Mouse (Mus musculus) ES-Bruce4 (cell line): Measurements from ENCODE around the gene Cfap57. TPM values are rescaled to one million over a fixed set of nuclear protein-coding genes. Genes with fewer than 3 reads are reported as not detected.

Experiments used
- H3K27ac ChIP-seq: 2 replicates; pipeline ENCODE4 v1.5.1; 2012; ENCODE audit warnings: low read length, inconsistent platforms; ENCODE audit not compliant: insufficient read depth
- H3K27me3 ChIP-seq: 2 replicates; pipeline ENCODE4 v1.6.1; 2012; ENCODE audit warnings: mild to moderate bottlenecking, low read length, inconsistent platforms; ENCODE audit not compliant: control insufficient read depth, poor library complexity, insufficient read depth, severe bottlenecking
- H3K36me3 ChIP-seq: 2 replicates; pipeline ENCODE4 v1.6.1; 2012; ENCODE audit warnings: inconsistent platforms, mild to moderate bottlenecking, low read length, moderate library complexity; ENCODE audit not compliant: control insufficient read depth, poor library complexity, insufficient read depth, severe bottlenecking
- H3K4me1 ChIP-seq: one replicate; pipeline ENCODE4 v1.8.1; 2011; ENCODE audit warnings: low read length; ENCODE audit not compliant: control insufficient read depth, insufficient read depth
- H3K4me3 ChIP-seq: 2 replicates; pipeline ENCODE4 v1.5.1; 2011; ENCODE audit warnings: low read depth, mild to moderate bottlenecking, low read length
- H3K9ac ChIP-seq: 2 replicates; pipeline ENCODE4 v1.6.1; 2012; ENCODE audit warnings: low read depth, mild to moderate bottlenecking, inconsistent platforms; ENCODE audit not compliant: poor library complexity, severe bottlenecking
- H3K9me3 ChIP-seq: replicated peaks from 2 replicates; pipeline ENCODE4 v1.6.1; 2012; ENCODE audit warnings: mild to moderate bottlenecking, low read length, inconsistent platforms; ENCODE audit not compliant: control insufficient read depth, poor library complexity, insufficient read depth, severe bottlenecking
- CTCF ChIP-seq: IDR thresholded peaks from one replicate; pipeline ENCODE4 v1.8.1; 2011; ENCODE audit warnings: low read depth, low read length
- EP300 ChIP-seq: IDR thresholded peaks from 2 replicates; pipeline ENCODE4 v1.6.1; 2011; ENCODE audit warnings: low read depth, low read length; ENCODE audit not compliant: insufficient read depth
- POLR2A ChIP-seq: IDR thresholded peaks from one replicate; pipeline ENCODE4 v1.8.1; 2011; ENCODE audit warnings: low read length; ENCODE audit not compliant: insufficient read depth
- polyA plus RNA-seq: library from polyadenylated mRNA; stranded (reverse); fragments of >200 nt; gene quantifications from 2 replicates; pipeline ENCODE4 v1.2.4, GENCODE M21; 2011; ENCODE audit warnings: low read depth; ENCODE audit not compliant: missing spikeins, insufficient read depth, insufficient read length

Cfap57 gene
- not detected in 2 replicates for polyA plus RNA-seq

DNA sequence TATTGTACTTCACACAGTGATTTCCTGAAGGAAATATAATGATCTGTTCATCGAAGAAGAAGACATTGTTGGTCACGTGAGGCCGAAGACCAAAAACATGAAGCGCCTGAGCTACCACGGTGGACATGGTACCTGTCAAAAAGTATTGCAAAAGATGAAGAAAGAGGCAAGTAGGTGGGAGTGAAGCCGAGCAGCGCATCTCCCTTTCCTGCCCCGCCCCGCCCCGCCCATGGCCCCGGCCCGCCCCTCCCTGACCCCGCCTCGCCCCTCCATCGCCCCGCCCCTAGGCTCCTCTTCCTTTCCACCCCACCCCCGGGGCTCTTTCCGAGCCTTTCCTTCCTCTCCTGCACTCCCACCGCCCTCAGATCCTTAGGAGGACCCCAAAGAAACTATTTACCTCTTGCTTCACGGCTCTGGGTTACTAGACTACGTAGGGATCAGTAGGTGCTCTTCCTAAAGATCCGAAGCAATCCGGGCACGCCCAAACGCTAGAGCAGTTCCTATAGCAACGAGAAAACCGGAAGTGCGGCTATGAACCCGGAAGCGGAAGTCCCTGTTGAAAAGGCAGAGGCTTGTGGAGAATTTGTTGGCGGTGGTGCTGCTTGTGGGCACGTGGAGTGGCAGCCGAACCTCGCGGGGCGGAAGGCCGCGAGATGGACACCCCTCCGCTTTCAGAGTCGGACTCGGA is at the start of gene Cfap57, which contains the start of gene Ebna1bp2:
TSS of gene Cfap57 (minus strand) at position 499 of the 688 bp plus-strand sequence.
TSS of gene Ebna1bp2 (plus strand) at position 521 of the 688 bp plus-strand sequence.
- TF ChIP-seq POLR2A (no peak), CTCF (no peak), EP300 (no peak)
- Histone ChIP-seq H3K27me3 (no peaks in the 10 kb centered on the region), H3K9ac (peak within 1 kb of the TSS; percentile 73), H3K36me3 (peaks cover 23% of the 10 kb centered on the region), H3K9me3 (no peaks in the 10 kb centered on the region), H3K4me1 (no peaks in the 10 kb centered on the region), H3K27ac (no peak within 1 kb of the TSS), H3K4me3 (peak within 1 kb of the TSS; percentile 93)

DNA sequence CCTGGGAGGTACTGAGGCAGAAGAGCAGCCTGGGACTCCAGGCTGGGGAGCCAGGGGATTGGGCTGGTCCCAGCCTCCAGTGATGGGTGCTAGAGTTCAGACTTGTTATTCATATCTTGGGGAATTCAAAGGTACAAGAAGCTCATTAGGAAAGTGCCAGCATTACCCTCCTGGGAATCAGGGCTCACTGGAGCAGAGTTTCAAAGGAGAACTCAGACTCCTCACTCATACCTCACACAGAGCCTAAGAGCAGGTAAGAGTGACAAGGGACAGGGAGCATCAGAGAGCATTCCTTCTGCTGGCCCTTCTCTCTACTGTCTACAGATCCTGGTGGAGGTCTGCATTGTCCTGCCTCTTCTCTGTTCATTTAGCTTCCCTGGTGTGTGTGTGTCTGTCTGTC is 38.1 kb upstream of the Cfap57 start, which contains the start of gene Olfr62:
TSS of gene Olfr62 (plus strand) at position 301 of the 400 bp plus-strand sequence.
- Histone ChIP-seq H3K27me3 (no peaks in the 10 kb centered on the region), H3K9me3 (no peaks in the 10 kb centered on the region), H3K27ac (no peak within 1 kb of the TSS), H3K36me3 (no peaks in the 10 kb centered on the region), H3K4me3 (no peak within 1 kb of the TSS), H3K9ac (no peak within 1 kb of the TSS), H3K4me1 (no peaks in the 10 kb centered on the region)
- no peak for TF ChIP-seq EP300
- no peak for TF ChIP-seq CTCF
- TF ChIP-seq POLR2A, result no peak

DNA sequence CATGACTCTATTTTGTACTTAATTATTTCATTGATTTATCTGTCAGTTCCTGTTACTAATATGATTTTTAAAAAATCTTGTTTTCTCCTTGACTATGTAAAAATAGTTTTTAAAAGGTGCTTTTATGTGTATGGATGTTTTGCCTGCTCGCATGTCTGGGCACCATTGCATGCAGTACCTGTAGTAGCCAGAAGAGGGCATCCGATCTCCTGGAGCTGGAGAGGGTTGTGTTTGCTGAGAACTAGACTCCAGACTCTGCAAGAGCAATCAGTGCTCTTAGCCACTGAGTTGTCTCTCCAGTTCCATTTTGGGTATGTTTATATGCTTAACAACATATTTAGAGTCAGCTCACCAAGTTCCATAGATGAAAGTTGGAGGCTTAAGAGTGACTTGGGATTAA is 24.7 kb upstream of the Cfap57 start:
- no peak overlapping the region for H3K4me3 ChIP-seq
- H3K4me1 ChIP-seq, result no peaks in the 10 kb centered on the region
- no peaks in the 10 kb centered on the region for H3K36me3 ChIP-seq
- H3K9me3 ChIP-seq, result no peaks in the 10 kb centered on the region
- no peak overlapping the region for H3K27ac ChIP-seq
- H3K27me3 ChIP-seq, result no peaks in the 10 kb centered on the region
- TF ChIP-seq POLR2A (no peak), CTCF (peak; percentile 87)
- no peak overlapping the region for H3K9ac ChIP-seq

DNA sequence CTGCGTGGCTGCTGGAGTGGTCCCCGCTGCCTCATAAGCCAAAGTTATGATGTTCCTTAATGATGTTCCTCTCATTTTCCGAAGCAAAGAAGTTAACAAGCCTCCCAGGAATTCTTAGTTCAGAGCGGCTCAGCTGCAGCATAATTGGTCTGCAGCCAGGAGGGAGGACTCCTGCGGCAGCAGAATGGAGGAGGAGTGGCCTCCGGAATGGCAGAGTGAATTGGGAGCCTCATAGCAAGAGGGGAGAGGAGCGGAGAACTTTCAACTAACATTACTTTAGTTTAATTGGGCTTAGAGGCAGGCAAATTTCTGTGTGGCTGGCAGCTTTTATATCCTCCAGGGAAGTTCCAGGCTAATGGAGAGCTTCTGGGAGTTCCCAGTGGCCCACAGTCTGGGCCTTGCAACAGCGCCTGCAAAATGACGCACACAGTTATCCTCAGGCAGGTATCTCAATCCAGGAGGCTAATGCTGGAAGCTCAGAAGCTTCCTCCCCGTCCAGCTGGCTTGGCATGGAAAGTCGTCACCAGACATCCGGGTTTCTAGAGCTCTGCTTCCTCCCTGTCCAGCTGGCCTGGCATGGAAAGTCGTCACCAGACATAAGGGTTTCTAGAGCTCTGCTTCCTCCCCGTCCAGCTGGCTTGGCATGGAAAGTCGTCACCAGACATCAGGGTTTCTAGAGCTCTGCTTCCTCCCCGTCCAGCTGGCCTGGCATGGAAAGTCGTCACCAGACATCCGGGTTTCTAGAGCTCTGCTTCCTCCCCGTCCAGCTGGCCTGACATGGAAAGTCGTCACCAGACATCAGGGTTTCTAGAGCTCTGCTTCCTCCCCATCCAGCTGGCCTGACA is 22.0 kb upstream of the Cfap57 start:
- Histone ChIP-seq H3K27me3 (no peaks in the 10 kb centered on the region), H3K9ac (no peak overlapping the region), H3K4me1 (no peaks in the 10 kb centered on the region), H3K27ac (no peak overlapping the region), H3K9me3 (no peaks in the 10 kb centered on the region), H3K36me3 (no peaks in the 10 kb centered on the region), H3K4me3 (no peak overlapping the region)
- TF ChIP-seq POLR2A (no peak), EP300 (no peak), CTCF (no peak)

DNA sequence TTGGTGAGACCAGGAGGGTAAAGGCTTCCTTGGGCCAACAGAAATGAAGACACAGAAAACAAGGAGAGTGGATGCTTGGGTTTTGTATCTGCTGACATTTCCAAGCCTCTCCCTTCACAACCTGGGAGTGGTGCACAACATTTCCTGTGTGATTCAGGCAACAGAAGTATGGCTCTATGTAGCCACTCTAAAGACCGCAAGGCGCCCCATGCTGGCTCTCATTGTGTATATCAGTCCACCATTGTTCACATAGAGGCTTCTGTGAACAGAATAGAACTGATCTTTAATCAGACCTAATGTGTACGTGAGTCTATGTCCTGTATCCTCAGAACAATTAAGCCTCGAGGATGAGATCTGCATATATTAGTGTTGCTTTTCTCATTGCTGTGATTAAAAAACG is 9.7 kb upstream of the Cfap57 start:
- TF ChIP-seq EP300 (no peak), CTCF (no peak), POLR2A (no peak)
- no peaks in the 10 kb centered on the region for H3K27me3 ChIP-seq
- no peaks in the 10 kb centered on the region for H3K9me3 ChIP-seq
- no peak overlapping the region for H3K27ac ChIP-seq
- H3K4me3 ChIP-seq, result no peak overlapping the region
- no peak overlapping the region for H3K9ac ChIP-seq
- H3K4me1 ChIP-seq, result no peaks in the 10 kb centered on the region
- peaks cover 28% of the 10 kb centered on the region for H3K36me3 ChIP-seq

DNA sequence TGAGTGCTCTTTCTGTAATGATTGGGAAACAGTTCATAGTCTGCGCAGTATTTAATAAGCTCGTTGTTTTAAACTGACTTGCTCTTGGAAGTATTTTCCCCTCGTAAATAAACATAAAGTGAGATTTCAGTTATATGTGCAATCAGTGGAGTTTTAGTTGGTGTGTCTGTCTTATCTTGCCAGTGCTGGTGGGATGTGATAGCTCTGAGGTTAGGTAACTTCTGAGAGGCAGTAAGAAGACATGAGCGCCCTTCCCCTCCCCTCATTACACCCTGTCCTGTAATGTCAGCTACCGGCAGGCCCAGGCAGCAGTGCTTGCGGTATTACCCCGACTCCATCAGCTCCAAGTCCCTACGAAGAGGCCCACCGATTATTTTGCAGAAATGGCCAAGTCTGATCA is 1.2 kb upstream of the Cfap57 start:
- Histone ChIP-seq H3K36me3 (peaks cover 36% of the 10 kb centered on the region), H3K4me1 (no peaks in the 10 kb centered on the region), H3K4me3 (peak overlapping the region; percentile 36; the same call in 1 of the 2 replicates), H3K9ac (peak overlapping the region; percentile 73), H3K27me3 (no peaks in the 10 kb centered on the region), H3K9me3 (no peaks in the 10 kb centered on the region), H3K27ac (no peak overlapping the region)
- no peak for TF ChIP-seq EP300
- no peak for TF ChIP-seq POLR2A
- TF ChIP-seq CTCF, result no peak
